Mouse (Mus musculus) neural tube, embryonic 13.5 days (tissue): ENCODE measurements at regions not wholly inside any gene's neighbourhood (a gene's known extent, or its start where the extent isn't known, plus 50 kb on each side); places are given as distances from the start of the nearest gene placed in this dataset.

Source experiments
- ATAC-seq: fragments of 200-750 bp; cut with Nextera tagmentation; 2 replicates; pipeline ENCODE4 v1.8.0; 2017; ENCODE audit warnings: low read depth, mild to moderate bottlenecking, moderate TSS enrichment, moderate library complexity
- H3K27ac ChIP-seq: fragments of 300-500 bp; sonication (generic); replicated peaks from 2 replicates; pipeline ENCODE4 v1.5.1; 2015; ENCODE audit warnings: moderate library complexity, mild to moderate bottlenecking, inconsistent platforms
- H3K27me3 ChIP-seq: fragments of 300-500 bp; sonication (generic); 2 replicates; pipeline ENCODE4 v1.6.1; 2015; ENCODE audit warnings: mild to moderate bottlenecking, inconsistent platforms
- H3K36me3 ChIP-seq: fragments of 300-500 bp; sonication (generic); 2 replicates; pipeline ENCODE4 v1.6.1; 2015; ENCODE audit warnings: mild to moderate bottlenecking, inconsistent platforms
- H3K4me1 ChIP-seq: fragments of 300-500 bp; sonication (generic); replicated peaks from 2 replicates; pipeline ENCODE4 v1.6.1; 2015; ENCODE audit warnings: inconsistent platforms
- H3K4me2 ChIP-seq: fragments of 300-500 bp; sonication (generic); 2 replicates; pipeline ENCODE4 v1.6.1; 2015; ENCODE audit warnings: inconsistent platforms, mild to moderate bottlenecking, moderate library complexity
- H3K4me3 ChIP-seq: fragments of 300-500 bp; sonication (generic); 2 replicates; pipeline ENCODE4 v1.5.1; 2015; ENCODE audit warnings: mild to moderate bottlenecking, inconsistent platforms
- H3K9ac ChIP-seq: fragments of 300-500 bp; sonication (generic); 2 replicates; pipeline ENCODE4 v1.6.1; 2015; ENCODE audit warnings: moderate library complexity, mild to moderate bottlenecking, inconsistent platforms
- H3K9me3 ChIP-seq: fragments of 300-500 bp; sonication (generic); 2 replicates; pipeline ENCODE4 v1.6.1; 2016; ENCODE audit warnings: inconsistent platforms
- WGBS: fragments of 180-500 bp; shearing (Covaris S2); methylation state at CpG from one replicate; pipeline ENCODE4 v1.1.7; 2015; 5-methylcytosine and 5-hydroxymethylcytosine counted together

DNA sequence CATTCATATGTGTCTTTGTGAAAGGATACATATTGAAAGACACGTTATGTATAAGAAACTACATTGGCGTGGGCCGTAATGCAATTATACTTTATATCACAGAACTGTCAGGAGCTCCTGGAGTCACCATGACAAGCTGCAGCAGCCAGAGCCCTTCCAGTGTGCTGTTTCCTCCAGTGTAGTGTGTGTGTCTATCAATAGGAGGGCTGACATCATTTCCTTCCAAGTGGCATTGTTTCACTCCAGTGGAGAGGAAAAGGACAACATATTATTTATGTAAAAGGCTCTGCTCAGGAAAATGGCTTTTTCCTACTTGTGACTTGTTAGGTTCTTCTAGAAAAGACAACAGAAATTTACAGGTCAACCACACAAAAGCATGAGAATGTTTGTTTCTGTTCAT lies 172.5 kb downstream of the Ankrd50 start:
- H3K36me3 ChIP-seq, result no peaks in the 10 kb centered on the region
- no peaks in the 10 kb centered on the region for H3K27me3 ChIP-seq
- H3K9ac ChIP-seq, result no peak overlapping the region
- no peak overlapping the region for H3K4me2 ChIP-seq
- no peak for ATAC-seq
- no peak overlapping the region; the same call in 1 of the 2 replicates for H3K27ac ChIP-seq
- WGBS, result 68% methylated on average over 3 of the region's 3 CpGs
- no peak overlapping the region for H3K4me3 ChIP-seq
- H3K9me3 ChIP-seq, result no peaks in the 10 kb centered on the region
- H3K4me1 ChIP-seq, result 0 out of 2 replicates have a peak, but pooled peaks cover 3% of the 10 kb centered on the region

DNA sequence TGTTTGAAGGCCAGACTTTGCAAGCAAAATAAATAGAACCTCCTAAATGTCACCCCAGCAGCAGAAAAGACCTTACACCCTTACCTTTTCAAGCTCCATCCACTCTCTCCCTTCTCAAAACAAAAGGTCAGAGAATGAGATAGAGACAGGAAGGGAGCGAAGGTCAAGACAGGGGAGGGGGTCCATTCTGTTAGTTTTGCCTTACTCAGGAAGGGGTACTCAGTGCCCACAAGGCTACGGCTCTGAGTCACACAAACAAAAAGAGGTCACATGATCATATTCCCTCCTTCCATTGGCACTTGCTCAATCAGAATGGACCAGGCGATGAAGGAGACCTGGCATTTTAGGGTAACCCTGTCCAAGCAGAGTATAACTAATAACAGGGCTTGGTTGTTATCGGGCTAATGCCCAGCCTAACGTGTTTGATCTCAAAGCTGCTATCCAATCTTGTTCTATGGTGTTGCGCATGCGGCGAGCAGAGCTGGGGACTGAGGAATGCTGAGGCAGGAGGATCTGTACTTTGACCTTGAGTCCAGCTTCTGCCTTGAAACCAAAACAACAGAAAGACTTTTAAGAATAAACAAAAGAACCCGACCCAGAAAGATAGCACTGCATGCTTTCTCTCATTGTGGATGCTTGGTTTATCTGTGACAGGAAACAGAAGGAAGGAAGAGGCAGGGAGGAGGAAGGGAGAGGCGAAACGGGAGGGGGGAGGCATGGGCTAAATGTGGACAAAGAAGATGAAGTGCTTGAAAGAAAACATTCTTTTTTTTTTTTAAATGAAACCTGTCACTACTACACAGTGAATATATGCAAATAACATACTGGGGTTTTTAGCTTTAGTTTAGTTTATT lies 184.5 kb downstream of the Ankrd50 start:
- WGBS, result 75% methylated on average over 11 of the region's 11 CpGs
- H3K9me3 ChIP-seq, result peaks cover 4% of the 10 kb centered on the region; the same call in 1 of the 2 replicates
- H3K36me3 ChIP-seq, result no peaks in the 10 kb centered on the region
- ATAC-seq, result no peak
- H3K9ac ChIP-seq, result no peak overlapping the region
- H3K27ac ChIP-seq, result peak overlapping the region; percentile 63
- H3K4me2 ChIP-seq, result no peak overlapping the region
- H3K4me3 ChIP-seq, result no peak overlapping the region
- H3K27me3 ChIP-seq, result no peaks in the 10 kb centered on the region
- peaks cover 16% of the 10 kb centered on the region for H3K4me1 ChIP-seq

DNA sequence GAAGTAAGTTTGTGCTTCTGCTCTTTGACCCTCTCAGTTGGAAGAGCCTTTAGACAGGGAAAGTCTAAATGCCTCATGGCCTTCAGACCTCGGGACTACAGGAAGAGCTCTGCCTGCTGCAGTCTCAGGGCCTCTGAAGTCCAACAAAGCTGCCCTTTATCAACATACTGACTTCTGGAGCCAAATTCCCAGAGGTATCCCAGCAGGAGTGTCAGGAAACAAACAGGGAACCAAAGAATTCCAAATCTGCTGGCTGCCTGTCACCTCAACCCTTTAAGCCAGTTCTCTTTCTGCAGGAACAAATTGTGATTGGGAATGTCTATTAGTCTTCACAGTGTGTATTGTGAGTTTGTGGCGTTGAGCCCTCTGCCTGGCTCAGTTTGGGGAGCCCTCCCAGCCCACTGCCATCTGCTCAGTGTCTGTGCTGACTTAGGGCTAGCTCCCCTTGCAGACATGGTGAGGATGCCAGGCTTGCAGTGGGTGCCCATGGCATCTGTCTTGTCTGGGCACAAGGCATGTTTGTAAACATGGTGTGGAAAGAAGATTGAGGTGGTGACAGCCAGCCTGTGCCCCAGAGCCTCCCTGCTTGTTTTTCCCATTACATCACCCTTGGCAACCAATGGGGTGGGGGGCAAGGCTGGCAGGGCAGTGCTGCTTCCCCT lies 185.3 kb downstream of the Ankrd50 start:
- WGBS, result 18% methylated on average over 2 of the region's 2 CpGs
- Histone ChIP-seq H3K27me3 (no peaks in the 10 kb centered on the region), H3K4me1 (peaks cover 16% of the 10 kb centered on the region), H3K4me3 (no peak overlapping the region), H3K36me3 (no peaks in the 10 kb centered on the region), H3K27ac (peak overlapping the region; percentile 63), H3K9ac (no peak overlapping the region), H3K9me3 (peaks cover 4% of the 10 kb centered on the region; the same call in 1 of the 2 replicates), H3K4me2 (no peak overlapping the region)
- peak; percentile 89 for ATAC-seq

DNA sequence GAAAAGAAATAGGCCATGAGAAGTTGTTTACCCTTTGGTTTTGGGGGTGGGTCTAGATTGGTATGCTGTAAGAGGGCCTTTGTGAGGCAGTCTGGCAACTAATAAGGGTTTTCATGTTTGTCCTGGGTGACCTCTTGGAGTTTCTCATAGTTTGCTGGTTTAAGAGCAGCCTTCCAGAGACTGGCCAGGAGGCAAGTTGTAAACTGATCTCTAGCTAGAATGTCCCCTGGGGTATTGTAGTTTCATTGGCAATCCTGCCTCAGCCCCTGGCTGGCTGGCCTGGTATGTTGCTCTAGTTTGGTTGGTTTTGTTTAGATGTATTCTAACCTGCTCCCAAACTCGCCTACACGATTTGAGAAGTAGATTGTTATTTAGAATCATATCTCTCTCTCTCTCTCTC lies 187.1 kb downstream of the Ankrd50 start:
- 81% methylated on average over 2 of the region's 2 CpGs for WGBS
- Histone ChIP-seq H3K4me3 (no peak overlapping the region), H3K27me3 (no peaks in the 10 kb centered on the region), H3K9ac (no peak overlapping the region), H3K9me3 (no peaks in the 10 kb centered on the region), H3K27ac (no peak overlapping the region), H3K4me2 (no peak overlapping the region), H3K4me1 (peaks cover 16% of the 10 kb centered on the region), H3K36me3 (no peaks in the 10 kb centered on the region)
- no peak for ATAC-seq

DNA sequence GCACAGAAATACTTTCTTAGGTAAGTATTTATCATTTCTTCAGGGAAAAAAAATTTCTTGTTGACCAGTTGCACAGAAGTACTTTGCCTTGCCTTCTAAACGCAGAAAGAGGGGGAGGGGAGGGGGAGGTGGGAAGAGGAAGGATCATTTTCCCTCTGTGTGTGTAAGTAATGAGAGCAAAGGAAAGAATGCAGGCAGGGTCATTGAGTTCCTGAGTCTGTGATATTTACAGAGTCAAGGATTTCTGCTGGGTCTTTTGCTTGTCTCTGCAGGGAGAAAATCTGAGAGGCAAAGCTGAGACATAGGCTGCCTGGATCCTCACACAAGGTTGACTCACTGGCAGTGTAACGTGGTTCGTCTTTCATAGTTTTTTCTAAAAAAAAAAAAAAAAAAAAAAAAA lies 195.6 kb downstream of the Ankrd50 start:
- peaks cover 4% of the 10 kb centered on the region; the same call in 1 of the 2 replicates for H3K9me3 ChIP-seq
- 53% methylated on average over 3 of the region's 3 CpGs for WGBS
- no peaks in the 10 kb centered on the region for H3K27me3 ChIP-seq
- no peaks in the 10 kb centered on the region for H3K4me1 ChIP-seq
- no peaks in the 10 kb centered on the region for H3K36me3 ChIP-seq
- no peak overlapping the region for H3K27ac ChIP-seq
- H3K4me3 ChIP-seq, result no peak overlapping the region
- ATAC-seq, result no peak
- H3K9ac ChIP-seq, result no peak overlapping the region
- H3K4me2 ChIP-seq, result no peak overlapping the region

DNA sequence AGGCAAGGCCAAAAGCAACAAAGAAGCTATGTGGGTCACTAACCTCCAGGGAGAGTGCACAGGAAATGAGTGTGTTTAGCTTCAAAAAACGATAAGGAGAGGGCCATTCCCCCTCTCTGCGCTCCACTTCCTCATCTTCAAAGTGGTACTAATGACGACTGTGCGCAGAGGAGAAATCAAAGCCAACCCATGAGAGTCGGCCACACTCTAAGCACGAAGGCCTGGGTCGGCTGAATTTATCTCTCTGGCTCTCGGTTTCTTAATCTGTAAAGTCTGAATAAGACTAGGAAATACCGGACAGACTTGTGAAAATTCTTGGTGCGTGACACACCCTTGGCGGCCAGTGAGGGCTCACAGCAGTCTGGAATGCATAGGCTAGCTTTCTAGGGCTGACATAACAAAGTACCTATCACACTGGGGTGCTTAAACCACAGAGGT lies 200.9 kb downstream of the Ankrd50 start:
- Histone ChIP-seq H3K4me1 (no peaks in the 10 kb centered on the region), H3K9me3 (peaks cover 4% of the 10 kb centered on the region; the same call in 1 of the 2 replicates), H3K27me3 (no peaks in the 10 kb centered on the region), H3K4me3 (no peak overlapping the region), H3K9ac (no peak overlapping the region), H3K4me2 (no peak overlapping the region), H3K27ac (no peak overlapping the region), H3K36me3 (no peaks in the 10 kb centered on the region)
- 66% methylated on average over 11 of the region's 11 CpGs for WGBS
- no peak for ATAC-seq

DNA sequence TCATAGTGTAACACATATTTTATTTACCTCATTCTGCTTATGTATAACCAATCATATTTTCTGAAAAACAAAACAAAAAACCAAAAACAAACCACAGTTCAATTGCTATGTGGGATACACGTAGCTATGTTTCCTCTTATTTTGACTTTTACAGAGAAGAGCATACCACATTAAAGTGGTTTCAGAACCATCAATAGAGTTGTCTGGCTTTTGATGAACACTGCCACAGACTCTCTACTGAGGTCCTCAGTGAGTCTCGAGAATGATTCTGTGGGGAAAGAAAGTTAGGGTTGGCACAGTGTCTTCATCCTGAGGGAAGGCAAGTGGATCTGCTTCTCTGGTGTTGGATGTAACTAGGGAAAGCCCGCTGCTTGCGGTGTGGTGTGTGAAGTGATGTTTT lies 201.8 kb downstream of the Ankrd50 start:
- ATAC-seq, result no peak
- Histone ChIP-seq H3K4me1 (no peaks in the 10 kb centered on the region), H3K27me3 (no peaks in the 10 kb centered on the region), H3K9me3 (peaks cover 4% of the 10 kb centered on the region; the same call in 1 of the 2 replicates), H3K27ac (no peak overlapping the region), H3K9ac (no peak overlapping the region), H3K4me2 (no peak overlapping the region), H3K4me3 (no peak overlapping the region), H3K36me3 (no peaks in the 10 kb centered on the region)
- WGBS, result 95% methylated on average over 4 of the region's 4 CpGs

DNA sequence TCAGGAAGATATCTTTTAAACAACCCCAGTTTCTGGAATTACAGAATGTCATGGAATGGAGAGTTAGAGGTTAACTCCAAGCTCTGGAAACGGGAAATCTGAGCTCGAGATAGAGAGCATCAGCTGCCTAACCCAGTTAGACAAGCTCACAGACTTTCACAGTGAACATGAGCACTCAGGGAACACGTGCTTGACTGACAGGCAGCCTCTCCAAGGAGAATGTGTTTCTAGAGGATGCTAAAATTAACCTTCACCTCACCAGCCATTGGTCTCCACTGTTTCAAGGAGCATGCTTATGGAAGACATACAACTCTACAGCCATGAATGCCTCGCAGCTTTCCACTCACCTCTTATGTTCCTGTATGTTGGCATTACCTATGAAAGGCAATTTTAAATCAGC lies 203.0 kb downstream of the Ankrd50 start:
- ATAC-seq, result no peak
- WGBS, result 78% methylated on average over 4 of the region's 4 CpGs

DNA sequence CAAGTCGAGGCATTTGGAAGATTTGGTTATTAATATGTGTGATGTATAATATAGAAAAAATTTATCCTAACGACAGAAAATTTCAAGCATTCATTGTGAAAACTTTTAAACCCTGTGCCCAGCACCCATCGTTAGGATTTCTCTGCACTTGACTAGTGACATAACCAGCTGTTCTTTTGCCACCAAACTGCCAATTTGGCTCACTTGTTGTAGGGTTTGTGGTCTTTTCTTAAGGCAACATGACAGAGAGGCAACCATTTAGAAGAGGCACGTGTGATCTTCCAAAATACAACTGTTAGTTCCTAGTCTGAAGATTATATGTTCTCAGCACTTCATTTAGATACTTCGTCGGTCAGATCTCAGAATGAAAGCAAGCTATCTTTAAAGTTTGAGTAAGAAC lies 203.8 kb downstream of the Ankrd50 start:
- Histone ChIP-seq H3K9ac (no peak overlapping the region), H3K4me3 (no peak overlapping the region), H3K36me3 (no peaks in the 10 kb centered on the region), H3K27ac (no peak overlapping the region), H3K4me2 (no peak overlapping the region), H3K4me1 (no peaks in the 10 kb centered on the region), H3K9me3 (no peaks in the 10 kb centered on the region), H3K27me3 (no peaks in the 10 kb centered on the region)
- no peak for ATAC-seq
- 87% methylated on average over 6 of the region's 6 CpGs for WGBS

More for the DNA sequence above, 203.0 kb downstream of the Ankrd50 start:
- no peak overlapping the region for H3K9ac ChIP-seq
- H3K4me2 ChIP-seq, result no peak overlapping the region
- no peaks in the 10 kb centered on the region for H3K36me3 ChIP-seq
- H3K27me3 ChIP-seq, result no peaks in the 10 kb centered on the region
- H3K9me3 ChIP-seq, result peaks cover 2% of the 10 kb centered on the region; the same call in 1 of the 2 replicates
- H3K4me3 ChIP-seq, result no peak overlapping the region
- H3K4me1 ChIP-seq, result no peaks in the 10 kb centered on the region
- H3K27ac ChIP-seq, result no peak overlapping the region

DNA sequence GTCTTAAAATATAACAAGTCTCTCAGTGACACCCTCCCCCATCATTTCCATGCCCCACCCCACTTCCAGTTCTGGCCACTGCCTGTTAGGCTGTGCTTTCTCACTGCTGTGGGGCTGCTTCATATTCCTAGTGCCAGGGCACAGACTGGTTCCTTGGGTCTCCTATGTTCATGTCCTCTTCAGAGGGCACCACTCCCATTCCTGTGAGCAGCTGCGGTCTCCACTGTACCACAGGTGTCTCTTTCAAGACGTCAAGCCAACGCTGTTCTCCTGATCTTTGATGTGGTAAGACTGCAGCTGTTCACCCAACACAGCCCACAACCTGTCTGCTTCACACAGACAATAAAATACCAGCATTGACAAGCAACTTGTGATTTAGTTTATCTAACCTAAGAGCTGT lies 204.5 kb downstream of the Ankrd50 start:
- Histone ChIP-seq H3K4me2 (no peak overlapping the region), H3K4me3 (no peak overlapping the region), H3K36me3 (no peaks in the 10 kb centered on the region), H3K9ac (no peak overlapping the region), H3K27ac (no peak overlapping the region), H3K27me3 (no peaks in the 10 kb centered on the region), H3K4me1 (no peaks in the 10 kb centered on the region), H3K9me3 (no peaks in the 10 kb centered on the region)
- 91% methylated on average over 3 of the region's 3 CpGs for WGBS
- no peak for ATAC-seq

DNA sequence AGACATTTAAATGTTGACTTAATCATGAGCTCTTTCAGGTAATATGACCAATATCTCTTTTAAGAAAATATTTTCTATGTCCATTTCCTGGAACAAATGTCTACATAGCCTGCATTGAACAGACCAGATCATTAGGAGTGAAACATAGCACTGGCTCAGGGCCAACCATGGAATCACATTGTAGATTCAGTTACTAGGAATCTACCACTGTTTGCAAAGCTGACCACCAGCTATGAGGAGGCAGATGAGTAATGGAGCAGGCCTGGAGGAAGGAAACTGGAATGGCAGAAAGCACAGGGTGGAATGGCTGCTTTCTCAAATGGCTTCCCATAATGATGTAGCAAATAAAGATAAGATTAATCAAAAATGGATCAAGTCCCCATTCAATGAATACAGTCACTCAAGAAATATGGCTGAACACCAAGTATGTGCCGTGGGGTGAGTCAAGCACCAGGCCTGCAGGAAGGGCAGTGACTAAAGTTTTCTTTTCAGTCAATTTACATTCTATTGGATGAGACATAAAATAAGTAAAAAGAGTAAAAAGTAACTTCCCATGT lies 207.6 kb downstream of the Ankrd50 start:
- Histone ChIP-seq H3K4me3 (no peak overlapping the region), H3K9ac (no peak overlapping the region), H3K9me3 (no peaks in the 10 kb centered on the region), H3K4me2 (no peak overlapping the region), H3K27me3 (no peaks in the 10 kb centered on the region), H3K27ac (no peak overlapping the region), H3K4me1 (no peaks in the 10 kb centered on the region), H3K36me3 (no peaks in the 10 kb centered on the region)
- no peak for ATAC-seq
- WGBS, result 91% methylated on average over 1 of the region's 1 CpGs

DNA sequence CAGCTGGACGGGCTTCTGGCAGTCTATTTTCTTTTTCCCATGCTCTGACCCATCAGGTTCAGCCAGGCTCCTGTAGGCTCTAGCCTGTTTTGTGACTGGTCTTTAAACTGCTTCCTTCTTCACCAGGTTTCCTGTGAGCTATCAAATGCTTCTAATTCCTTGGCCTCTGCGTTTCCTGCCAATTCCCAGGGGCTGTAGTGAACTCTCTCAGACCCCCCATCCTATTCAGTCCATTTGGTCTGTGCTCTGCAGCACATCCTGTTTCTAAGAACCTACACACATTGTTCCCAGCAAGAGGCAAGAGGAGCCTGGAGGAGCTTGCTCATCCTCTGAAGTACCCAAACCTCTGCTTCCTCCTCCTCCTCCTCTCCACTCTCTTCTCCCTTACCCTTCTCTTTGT lies 209.3 kb downstream of the Ankrd50 start:
- Histone ChIP-seq H3K4me3 (no peak overlapping the region), H3K4me2 (no peak overlapping the region), H3K36me3 (no peaks in the 10 kb centered on the region), H3K4me1 (no peaks in the 10 kb centered on the region), H3K27ac (no peak overlapping the region), H3K9ac (no peak overlapping the region), H3K27me3 (no peaks in the 10 kb centered on the region), H3K9me3 (no peaks in the 10 kb centered on the region)
- 71% methylated on average over 2 of the region's 2 CpGs for WGBS
- ATAC-seq, result no peak
